Mouse (Mus musculus) small intestine, adult 2 months (tissue): Measurements from ENCODE around the gene Pdgfa.

ENCODE experiments used
- CTCF ChIP-seq: fragments of 200-500 bp; IDR thresholded peaks from 2 replicates; pipeline ENCODE4 v1.5.1; 2012; ENCODE audit warnings: low read depth, mild to moderate bottlenecking, control low read depth, inconsistent platforms, low read length, moderate library complexity, mixed read lengths; ENCODE audit not compliant: insufficient replicate concordance, insufficient read length; ENCODE audit errors: extremely low read depth
- POLR2A ChIP-seq: fragments of 200-500 bp; IDR thresholded peaks from 2 replicates; pipeline ENCODE4 v1.6.1; 2012; ENCODE audit warnings: low read depth, mild to moderate bottlenecking, control low read depth, inconsistent platforms, low read length, moderate library complexity

DNA sequence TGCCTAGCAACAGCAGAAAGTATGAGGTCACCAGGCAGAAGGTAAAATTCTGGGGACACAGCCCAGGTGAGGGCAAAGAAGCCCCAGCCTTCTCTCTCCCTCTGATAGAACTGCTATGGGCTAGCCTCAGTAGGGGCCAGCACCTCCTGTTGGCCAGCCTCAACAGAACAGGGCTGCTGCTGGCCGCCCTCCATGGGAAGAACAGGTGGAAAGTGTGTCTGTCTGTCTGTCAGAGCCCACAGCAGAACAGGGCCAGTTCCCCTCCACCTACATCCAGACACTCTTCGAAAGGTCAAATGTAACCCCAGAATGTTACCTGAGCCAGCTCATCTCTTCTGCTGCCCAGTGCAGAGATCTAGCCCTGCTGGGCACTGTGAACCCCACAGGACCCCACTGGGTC lies 45.9 kb downstream of the Pdgfa start:
- TF ChIP-seq CTCF (no peak), POLR2A (no peak)
